Mouse (Mus musculus): ENCODE data around the gene Ski.

- TF ChIP-seq CTCF (IDR thresholded peaks at IDR 0.05; ENCODE audit: low read depth) (no peak), EP300 (IDR thresholded peaks at IDR 0.05; ENCODE audit: low read depth) (no peak)
These were observed 14.5 kb upstream of the Ski start for GRCm38 (mm10) chr4:155236737-155237385.
